Mouse (Mus musculus) hindbrain, postnatal 0 days (tissue): Measurements from ENCODE around the gene Acot2. TPM values are rescaled to one million over a fixed set of nuclear protein-coding genes. Genes with fewer than 3 reads are reported as not detected.
"Not testable (repeated sequence)": the region's sequence is repeated elsewhere in the genome, so short reads cannot be mapped to it uniquely, and the experiment has no call there.

ENCODE experiments used
- ATAC-seq: fragments of 200-750 bp; cut with Nextera tagmentation; 2 replicates; pipeline ENCODE4 v1.8.0; 2017; ENCODE audit warnings: mild to moderate bottlenecking, moderate TSS enrichment, moderate library complexity
- DNase-seq: peaks from one replicate; pipeline ENCODE4 v3.0.0-alpha.2; 2015; ENCODE audit warnings: low spot score
- H3K27ac ChIP-seq: fragments of 300-500 bp; sonication (generic); 2 replicates; pipeline ENCODE4 v1.5.1; 2014; ENCODE audit warnings: mild to moderate bottlenecking
- H3K27me3 ChIP-seq: fragments of 300-500 bp; sonication (generic); 2 replicates; pipeline ENCODE4 v1.6.1; 2014; ENCODE audit warnings: low read length, mixed read lengths; ENCODE audit not compliant: insufficient read depth
- H3K36me3 ChIP-seq: fragments of 300-500 bp; sonication (generic); 2 replicates; pipeline ENCODE4 v1.6.1; 2014; ENCODE audit warnings: low read length, mixed read lengths; ENCODE audit not compliant: insufficient read depth
- H3K4me1 ChIP-seq: fragments of 300-500 bp; sonication (generic); 2 replicates; pipeline ENCODE4 v1.6.1; 2014; ENCODE audit warnings: antibody characterized with exemption, low read length, mixed read lengths; ENCODE audit not compliant: insufficient read depth
- H3K4me2 ChIP-seq: fragments of 300-500 bp; sonication (generic); 2 replicates; pipeline ENCODE4 v1.6.1; 2014; ENCODE audit warnings: low read depth, mild to moderate bottlenecking, low read length, moderate library complexity, mixed read lengths
- H3K4me3 ChIP-seq: fragments of 300-500 bp; sonication (generic); 2 replicates; pipeline ENCODE4 v1.5.1; 2014; ENCODE audit warnings: low read length
- H3K9ac ChIP-seq: fragments of 300-500 bp; sonication (generic); replicated peaks from 2 replicates; pipeline ENCODE4 v1.6.1; 2014; ENCODE audit warnings: mild to moderate bottlenecking, low read length, moderate library complexity, mixed read lengths
- H3K9me3 ChIP-seq: fragments of 300-500 bp; sonication (generic); 2 replicates; pipeline ENCODE4 v1.6.1; 2016; ENCODE audit warnings: low read length, mixed read lengths
- CTCF ChIP-seq: IDR thresholded peaks from 2 replicates; pipeline ENCODE4 v1.5.1; 2016; ENCODE audit warnings: antibody characterized with exemption, control low read depth, low read depth
- WGBS: fragments of 180-500 bp; shearing (Covaris S2); extraction: QIAGEN DNeasy Blood & Tissue Kit; methylation state at CpG from one replicate; pipeline ENCODE4 v1.1.7; 2014; 5-methylcytosine and 5-hydroxymethylcytosine counted together
- polyA plus RNA-seq: library from polyadenylated mRNA; unstranded; fragments of >200 nt; fragmentation: Nextera tagmentation; extraction: Ambion mirVana; gene quantifications from 2 replicates; pipeline ENCODE4 v1.2.1, GENCODE M21; 2015
- total RNA-seq: library from RNA; depleted of rRNA; stranded (reverse); fragments of >200 nt; gene quantifications from 2 replicates; pipeline ENCODE4 v1.2.3, GENCODE M21; 2014; rRNA removed

Gene Acot2
- total RNA-seq (18.6 and 29.1 TPM in 2 replicates), polyA plus RNA-seq (31.2 and 33.9 TPM in 2 replicates)

DNA sequence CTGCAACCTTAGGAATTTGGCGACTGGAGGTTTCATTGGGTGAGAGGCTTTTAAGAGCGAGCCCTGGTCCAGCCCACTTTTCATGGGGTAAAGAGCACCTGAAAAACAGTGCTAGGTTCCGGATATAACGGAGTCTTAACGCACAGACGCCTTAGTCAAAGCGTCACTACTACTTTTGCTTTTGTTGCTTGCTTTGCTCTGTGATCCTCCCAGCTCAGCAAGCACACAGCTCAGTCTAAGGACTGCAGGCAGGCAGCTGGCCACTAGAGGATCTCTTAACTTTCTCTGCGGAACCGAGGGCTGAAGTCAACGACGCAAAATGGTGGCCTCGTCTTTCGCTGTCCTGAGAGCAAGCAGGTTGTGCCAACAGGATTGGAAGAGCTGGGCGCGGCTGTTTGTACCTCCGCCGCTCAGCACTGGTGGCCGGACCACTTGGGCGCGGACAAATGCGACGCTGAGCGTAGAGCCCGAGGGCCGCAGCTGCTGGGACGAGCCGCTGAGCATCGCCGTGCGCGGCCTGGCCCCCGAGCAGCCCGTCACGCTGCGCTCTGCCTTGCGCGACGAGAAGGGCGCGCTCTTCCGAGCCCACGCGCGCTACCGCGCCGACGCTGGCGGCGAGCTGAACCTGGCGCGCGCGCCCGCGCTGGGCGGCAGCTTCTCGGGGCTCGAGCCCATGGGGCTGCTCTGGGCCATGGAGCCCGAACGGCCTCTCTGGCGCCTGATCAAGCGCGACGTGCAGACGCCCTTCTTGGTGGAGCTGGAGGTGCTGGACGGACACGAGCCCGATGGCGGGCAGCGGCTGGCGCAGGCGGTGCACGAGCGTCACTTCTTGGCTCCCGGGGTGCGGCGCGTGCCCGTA lies at the start of gene Acot2:
Gene Acot2 (plus strand): TSS at position 279 of the 859 bp plus-strand sequence.
- TF ChIP-seq CTCF = peak; percentile 88
- Histone ChIP-seq H3K4me1 (no peaks in the 10 kb centered on the region), H3K36me3 (no peaks in the 10 kb centered on the region), H3K9me3 (no peaks in the 10 kb centered on the region), H3K4me3 (peak within 1 kb of the TSS; percentile 54), H3K27me3 (no peaks in the 10 kb centered on the region), H3K9ac (peak within 1 kb of the TSS; percentile 77), H3K4me2 (peak within 1 kb of the TSS; percentile 53), H3K27ac (peak within 1 kb of the TSS; percentile 96)
- ATAC-seq (peak; percentile 95), DNase-seq (peak; percentile 91)
- under 1% methylated on average over 80 of the region's 80 CpGs for WGBS

DNA sequence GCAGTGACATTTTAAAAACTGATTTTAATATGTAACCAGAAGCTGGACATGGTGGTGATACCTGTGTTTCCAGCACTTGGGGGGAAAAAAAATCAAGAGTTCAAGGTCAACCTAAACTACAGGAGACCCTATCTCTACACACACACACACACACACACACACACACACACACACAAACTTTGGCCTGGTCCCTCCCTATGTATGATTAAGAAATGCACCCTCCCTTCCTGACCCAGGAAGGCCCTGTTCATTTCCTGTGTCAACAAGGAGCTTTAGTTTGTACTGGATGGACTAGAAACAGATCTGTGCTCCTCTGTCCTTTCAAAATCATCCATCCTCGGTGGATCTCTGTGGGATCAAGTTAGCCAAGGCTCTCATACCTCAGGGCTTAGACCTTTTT lies 49.1 kb upstream of the Acot2 start:
- not testable (repeated sequence) for H3K9ac ChIP-seq, DNase-seq, H3K36me3 ChIP-seq, H3K9me3 ChIP-seq, ATAC-seq, H3K27ac ChIP-seq, H3K4me2 ChIP-seq, H3K4me3 ChIP-seq, H3K4me1 ChIP-seq, H3K27me3 ChIP-seq
- 66% methylated on average over 1 of the region's 1 CpGs for WGBS

DNA sequence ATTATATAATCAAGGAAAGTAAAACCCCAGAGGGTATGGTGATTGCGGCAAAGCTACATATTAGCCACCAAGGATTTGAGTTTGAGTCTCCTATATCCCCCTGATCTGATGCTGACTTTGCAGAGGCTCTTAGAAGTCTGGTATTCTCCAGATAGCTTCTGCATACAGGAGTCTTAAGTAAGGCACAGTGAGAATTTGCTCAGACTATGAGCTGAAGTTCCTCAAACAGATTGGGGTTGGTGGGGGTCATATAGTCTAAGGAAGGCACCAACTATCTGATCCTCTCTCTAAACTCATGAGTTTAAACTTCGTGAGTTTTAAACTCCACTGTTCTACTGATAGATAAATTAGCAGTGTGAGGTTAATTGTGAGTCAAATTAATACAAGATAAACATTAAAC lies 48.3 kb upstream of the Acot2 start:
- H3K27ac ChIP-seq = no peak overlapping the region
- 79% methylated on average over 2 of the region's 2 CpGs for WGBS

DNA sequence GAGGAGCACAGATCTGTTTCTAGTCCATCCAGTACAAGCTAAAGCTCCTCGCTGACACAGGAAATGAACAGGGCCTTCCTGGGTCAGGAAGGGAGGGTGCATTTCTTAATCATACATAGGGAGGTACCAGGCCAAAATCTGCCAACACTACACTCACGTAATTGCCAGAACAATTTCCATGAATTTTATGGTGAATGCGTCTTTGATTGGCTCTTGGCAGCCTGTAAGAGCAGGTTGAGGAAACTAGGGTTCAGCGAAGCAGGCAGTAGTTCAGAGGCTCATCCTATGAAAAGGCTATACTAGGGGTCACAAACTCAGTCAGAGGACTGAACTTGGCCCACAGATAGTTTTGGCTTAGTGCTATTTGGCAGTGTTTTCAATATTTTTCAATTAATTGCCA lies 47.6 kb upstream of the Acot2 start:
- TF ChIP-seq CTCF = no peak
- no peak for ATAC-seq

More for the DNA sequence above, 48.3 kb upstream of the Acot2 start:
- Histone ChIP-seq H3K36me3 (no peaks in the 10 kb centered on the region), H3K4me1 (no peaks in the 10 kb centered on the region), H3K27me3 (no peaks in the 10 kb centered on the region), H3K9me3 (no peaks in the 10 kb centered on the region), H3K9ac (no peak overlapping the region), H3K4me2 (no peak overlapping the region), H3K4me3 (no peak overlapping the region)
- ATAC-seq (no peak), DNase-seq (no peak)
- TF ChIP-seq CTCF = no peak

DNA sequence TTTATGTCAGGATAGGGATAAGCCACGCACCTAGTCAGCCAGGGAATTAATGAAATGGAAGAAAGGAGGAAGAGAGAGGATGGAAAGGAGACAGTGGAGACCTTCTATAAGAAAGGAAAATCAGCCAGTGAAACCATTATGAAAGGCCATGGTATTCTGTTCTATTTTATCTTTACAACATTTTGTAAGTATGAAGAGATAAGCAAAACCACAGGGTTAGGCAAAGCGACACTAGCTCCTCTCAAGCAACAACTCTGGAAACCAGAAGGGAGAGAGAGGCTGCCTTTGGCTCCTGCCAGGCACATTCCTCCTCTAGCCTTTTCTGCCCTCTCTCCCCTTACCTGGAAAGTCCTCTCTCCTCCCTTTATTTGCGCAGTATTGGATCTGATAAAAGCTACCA lies 45.7 kb upstream of the Acot2 start:
- no peaks in the 10 kb centered on the region for H3K27me3 ChIP-seq
- TF ChIP-seq CTCF = no peak
- no peak overlapping the region for H3K27ac ChIP-seq
- H3K36me3 ChIP-seq = no peaks in the 10 kb centered on the region
- ATAC-seq (no peak), DNase-seq (no peak)
- no peak overlapping the region for H3K4me3 ChIP-seq
- 91% methylated on average over 3 of the region's 3 CpGs for WGBS
- no peaks in the 10 kb centered on the region for H3K9me3 ChIP-seq
- H3K9ac ChIP-seq = no peak overlapping the region
- no peak overlapping the region for H3K4me2 ChIP-seq
- no peaks in the 10 kb centered on the region for H3K4me1 ChIP-seq

More for the DNA sequence above, 47.6 kb upstream of the Acot2 start:
- Histone ChIP-seq H3K4me2 (no peak overlapping the region), H3K27ac (no peak overlapping the region), H3K9ac (no peak overlapping the region), H3K4me1 (no peaks in the 10 kb centered on the region), H3K4me3 (no peak overlapping the region), H3K9me3 (no peaks in the 10 kb centered on the region), H3K27me3 (no peaks in the 10 kb centered on the region), H3K36me3 (no peaks in the 10 kb centered on the region)
- no peak for DNase-seq
- 57% methylated on average over 4 of the region's 4 CpGs for WGBS

DNA sequence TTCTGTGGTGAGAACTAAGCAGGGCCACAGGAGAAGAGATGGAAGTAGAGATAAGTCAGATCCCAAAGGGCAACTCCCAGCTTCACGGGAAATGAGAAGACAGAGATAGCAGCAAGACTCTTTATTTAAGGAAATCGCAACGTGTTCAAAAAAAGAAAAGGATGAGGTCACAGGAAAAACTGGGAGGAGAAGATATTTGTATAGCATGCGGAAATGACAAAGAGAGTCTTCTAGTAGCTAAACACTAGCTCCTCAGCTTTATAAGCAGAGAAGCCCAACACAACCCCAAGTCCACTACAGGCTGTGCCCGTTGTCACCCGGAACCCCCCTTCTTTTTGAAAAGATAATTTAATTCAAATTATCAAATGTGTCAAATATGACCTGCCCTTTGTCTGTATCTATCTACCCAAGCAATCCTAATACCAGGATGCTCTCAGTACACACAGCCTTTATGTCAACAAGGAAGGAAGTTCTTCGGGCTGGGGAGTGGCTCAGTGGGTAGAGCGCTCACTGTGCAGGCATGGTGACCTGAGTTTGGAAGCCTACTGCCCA lies 40.3 kb upstream of the Acot2 start:
- Histone ChIP-seq H3K27me3 (no peaks in the 10 kb centered on the region), H3K4me3 (no peak overlapping the region), H3K4me2 (no peak overlapping the region), H3K9ac (no peak overlapping the region), H3K36me3 (no peaks in the 10 kb centered on the region), H3K4me1 (peaks cover 9% of the 10 kb centered on the region), H3K27ac (no peak overlapping the region), H3K9me3 (no peaks in the 10 kb centered on the region)
- ATAC-seq = no peak
- no peak for TF ChIP-seq CTCF
- DNase-seq = no peak
- 87% methylated on average over 8 of the region's 8 CpGs for WGBS

DNA sequence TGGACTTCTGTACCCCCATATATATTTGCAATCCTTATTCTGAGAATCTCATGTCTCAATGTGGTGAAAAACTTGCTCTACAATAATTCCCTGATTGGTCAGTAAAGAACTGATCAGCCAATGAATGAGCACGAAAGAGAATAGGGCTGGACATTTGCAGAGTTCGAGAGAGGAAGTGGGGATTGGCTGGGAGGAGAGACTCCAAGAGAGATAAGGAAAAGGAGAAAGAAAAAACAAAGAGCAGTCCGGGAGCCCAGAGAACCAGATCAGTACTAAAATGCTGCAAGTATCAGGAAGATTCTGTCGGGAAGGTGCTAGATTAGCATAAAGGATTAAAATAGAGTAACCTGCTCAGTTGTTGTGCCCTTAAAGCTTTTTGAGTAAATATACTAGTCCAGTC lies 38.6 kb upstream of the Acot2 start:
- H3K36me3 ChIP-seq = no peaks in the 10 kb centered on the region
- DNase-seq (no peak), ATAC-seq (no peak)
- TF ChIP-seq CTCF = no peak
- H3K27ac ChIP-seq = no peak overlapping the region
- H3K4me3 ChIP-seq = no peak overlapping the region
- no peak overlapping the region for H3K9ac ChIP-seq
- H3K9me3 ChIP-seq = no peaks in the 10 kb centered on the region
- H3K27me3 ChIP-seq = no peaks in the 10 kb centered on the region
- peaks cover 9% of the 10 kb centered on the region for H3K4me1 ChIP-seq
- H3K4me2 ChIP-seq = no peak overlapping the region
- 89% methylated on average over 4 of the region's 4 CpGs for WGBS
